Mouse (Mus musculus): ENCODE measurements at regions not wholly inside any gene's neighbourhood (a gene's known extent, or its start where the extent isn't known, plus 50 kb on each side); places are given as distances from the start of the nearest gene placed in this dataset.

GRCm38 (mm10) chr14:98747159-98747775 is 246.9 kb downstream of the Rpl36a-ps1 start:
- ATAC-seq (ENCODE audit: insufficient read depth), result no peak
- TF ChIP-seq CTCF (IDR thresholded peaks at IDR 0.05; ENCODE audit: low read depth), result no peak
- H3K36me3 ChIP-seq (ENCODE audit: insufficient read depth), result no peaks in the 10 kb centered on the region
- 38% methylated on average over 16 of the region's 16 CpGs for WGBS
- no peak overlapping the region for H3K4me2 ChIP-seq
- H3K4me1 ChIP-seq (ENCODE audit: insufficient read depth), result no peaks in the 10 kb centered on the region
- no peak for DNase-seq
- no peaks in the 10 kb centered on the region for H3K9me3 ChIP-seq (ENCODE audit: low read depth, low read length)
- H3K4me3 ChIP-seq (ENCODE audit: low read depth, low read length), result no peak overlapping the region
- H3K9ac ChIP-seq, result no peak overlapping the region
- no peaks in the 10 kb centered on the region for H3K27me3 ChIP-seq (ENCODE audit: insufficient read depth, low read length)
- no peak overlapping the region for H3K27ac ChIP-seq (ENCODE audit: low read depth)

DNA sequence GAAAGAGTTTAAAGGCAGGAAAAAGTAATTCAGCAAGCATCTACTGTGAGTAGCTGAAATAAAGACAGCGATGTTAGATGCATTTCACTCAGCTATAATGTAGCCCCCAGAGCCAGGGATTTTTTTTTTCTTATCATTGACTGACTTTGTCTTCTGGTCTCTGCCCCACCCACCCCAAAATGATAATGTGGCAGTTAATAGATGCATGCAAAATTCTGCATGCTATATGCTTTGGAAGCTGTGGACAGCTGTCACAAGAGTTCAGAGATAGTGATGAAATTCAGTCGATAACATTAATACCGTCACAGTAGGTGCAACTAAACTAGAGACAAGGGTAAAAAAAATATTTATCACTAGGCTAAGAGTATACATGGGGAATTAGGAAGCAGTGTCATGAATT is 263.7 kb downstream of the Rpl36a-ps1 start:
- H3K27me3 ChIP-seq (ENCODE audit: insufficient read depth, low read length), result no peaks in the 10 kb centered on the region
- no peak for TF ChIP-seq CTCF (IDR thresholded peaks at IDR 0.05; ENCODE audit: low read depth)
- H3K9me3 ChIP-seq (ENCODE audit: low read depth, low read length), result no peaks in the 10 kb centered on the region
- H3K27ac ChIP-seq (ENCODE audit: low read depth), result no peak overlapping the region
- ATAC-seq (ENCODE audit: insufficient read depth) (no peak), DNase-seq (no peak)
- H3K4me1 ChIP-seq (ENCODE audit: insufficient read depth), result no peaks in the 10 kb centered on the region
- WGBS, result 85% methylated on average over 3 of the region's 3 CpGs
- H3K9ac ChIP-seq, result no peak overlapping the region
- no peaks in the 10 kb centered on the region for H3K36me3 ChIP-seq (ENCODE audit: insufficient read depth)
- no peak overlapping the region for H3K4me3 ChIP-seq (ENCODE audit: low read depth, low read length)
- H3K4me2 ChIP-seq, result no peak overlapping the region

GRCm38 (mm10) chr14:98728863-98729262 is 265.3 kb downstream of the Rpl36a-ps1 start:
- DNase-seq (no peak), ATAC-seq (ENCODE audit: insufficient read depth) (no peak)
- Histone ChIP-seq H3K9ac (no peak overlapping the region), H3K36me3 (ENCODE audit: insufficient read depth) (no peaks in the 10 kb centered on the region), H3K4me1 (ENCODE audit: insufficient read depth) (no peaks in the 10 kb centered on the region), H3K27me3 (ENCODE audit: insufficient read depth, low read length) (no peaks in the 10 kb centered on the region), H3K4me3 (ENCODE audit: low read depth, low read length) (no peak overlapping the region), H3K27ac (ENCODE audit: low read depth) (no peak overlapping the region), H3K4me2 (no peak overlapping the region), H3K9me3 (ENCODE audit: low read depth, low read length) (no peaks in the 10 kb centered on the region)
- 56% methylated on average over 2 of the region's 2 CpGs for WGBS
- TF ChIP-seq CTCF (IDR thresholded peaks at IDR 0.05; ENCODE audit: low read depth), result no peak

DNA sequence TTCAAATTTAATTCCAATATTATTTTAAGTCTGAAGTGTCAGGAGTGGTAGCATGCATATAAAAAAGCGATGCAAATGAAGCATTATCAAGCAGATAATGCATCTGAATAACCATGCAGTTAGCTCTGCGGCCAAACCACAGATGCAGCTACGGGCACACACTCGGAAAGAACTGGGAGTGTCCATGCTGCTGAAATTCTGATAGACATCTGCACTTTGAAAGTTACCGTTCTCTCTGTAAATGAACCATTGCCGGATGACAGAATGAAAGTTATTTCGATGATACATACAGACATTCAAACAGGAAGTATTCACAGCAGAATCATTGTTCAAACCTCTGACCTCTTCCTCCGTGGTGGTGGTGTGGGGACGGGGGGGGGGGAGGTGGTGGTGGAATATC is 271.6 kb downstream of the Rpl36a-ps1 start:
- WGBS, result 68% methylated on average over 9 of the region's 9 CpGs
- no peak for TF ChIP-seq CTCF (IDR thresholded peaks at IDR 0.05; ENCODE audit: low read depth)
- Histone ChIP-seq H3K27ac (ENCODE audit: low read depth) (no peak overlapping the region), H3K9ac (no peak overlapping the region), H3K4me1 (ENCODE audit: insufficient read depth) (no peaks in the 10 kb centered on the region), H3K9me3 (ENCODE audit: low read depth, low read length) (no peaks in the 10 kb centered on the region), H3K4me3 (ENCODE audit: low read depth, low read length) (no peak overlapping the region), H3K4me2 (no peak overlapping the region), H3K36me3 (ENCODE audit: insufficient read depth) (no peaks in the 10 kb centered on the region), H3K27me3 (ENCODE audit: insufficient read depth, low read length) (no peaks in the 10 kb centered on the region)
- no peak for ATAC-seq (ENCODE audit: insufficient read depth)
- DNase-seq, result no peak

GRCm38 (mm10) chr14:98721033-98721432 is 273.1 kb downstream of the Rpl36a-ps1 start:
- ATAC-seq (ENCODE audit: insufficient read depth) (no peak), DNase-seq (no peak)
- Histone ChIP-seq H3K4me2 (no peak overlapping the region), H3K4me3 (ENCODE audit: low read depth, low read length) (no peak overlapping the region), H3K4me1 (ENCODE audit: insufficient read depth) (no peaks in the 10 kb centered on the region), H3K27ac (ENCODE audit: low read depth) (no peak overlapping the region), H3K9ac (no peak overlapping the region), H3K9me3 (ENCODE audit: low read depth, low read length) (no peaks in the 10 kb centered on the region), H3K27me3 (ENCODE audit: insufficient read depth, low read length) (no peaks in the 10 kb centered on the region), H3K36me3 (ENCODE audit: insufficient read depth) (no peaks in the 10 kb centered on the region)
- TF ChIP-seq CTCF (IDR thresholded peaks at IDR 0.05; ENCODE audit: low read depth), result no peak
- WGBS, result 92% methylated on average over 2 of the region's 2 CpGs

GRCm38 (mm10) chr14:98708045-98708444 is 286.1 kb downstream of the Rpl36a-ps1 start:
- WGBS, result 66% methylated on average over 2 of the region's 2 CpGs
- no peak overlapping the region for H3K9ac ChIP-seq
- H3K27ac ChIP-seq (ENCODE audit: low read depth), result no peak overlapping the region
- H3K27me3 ChIP-seq (ENCODE audit: insufficient read depth, low read length), result no peaks in the 10 kb centered on the region
- no peaks in the 10 kb centered on the region for H3K9me3 ChIP-seq (ENCODE audit: low read depth, low read length)
- DNase-seq (no peak), ATAC-seq (ENCODE audit: insufficient read depth) (no peak)
- no peaks in the 10 kb centered on the region for H3K4me1 ChIP-seq (ENCODE audit: insufficient read depth)
- H3K4me2 ChIP-seq, result no peak overlapping the region
- TF ChIP-seq CTCF (IDR thresholded peaks at IDR 0.05; ENCODE audit: low read depth), result no peak
- no peak overlapping the region for H3K4me3 ChIP-seq (ENCODE audit: low read depth, low read length)
- H3K36me3 ChIP-seq (ENCODE audit: insufficient read depth), result no peaks in the 10 kb centered on the region

DNA sequence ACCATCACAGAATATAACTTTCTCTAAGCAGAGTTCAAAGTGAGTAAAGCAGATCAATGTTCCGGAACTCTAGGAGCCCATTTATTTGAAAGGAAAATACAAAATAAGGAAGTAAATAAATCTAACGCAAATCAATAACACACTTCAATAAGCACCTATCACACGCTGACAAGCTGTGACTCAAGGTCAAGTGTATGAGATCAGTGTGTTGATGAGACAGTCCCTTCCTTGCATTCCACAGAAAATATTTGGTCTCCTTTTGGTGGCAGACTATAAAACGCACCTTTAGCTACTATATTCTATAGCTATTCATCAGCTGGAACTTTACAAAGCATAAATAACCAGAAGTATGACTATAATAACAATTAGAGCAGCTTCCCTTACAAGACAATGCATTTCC is 286.5 kb downstream of the Rpl36a-ps1 start:
- 87% methylated on average over 4 of the region's 4 CpGs for WGBS
- H3K4me2 ChIP-seq, result no peak overlapping the region
- TF ChIP-seq CTCF (IDR thresholded peaks at IDR 0.05; ENCODE audit: low read depth), result no peak

GRCm38 (mm10) chr14:98703289-98703688 is 290.8 kb downstream of the Rpl36a-ps1 start:
- Histone ChIP-seq H3K9me3 (ENCODE audit: low read depth, low read length) (no peaks in the 10 kb centered on the region), H3K36me3 (ENCODE audit: insufficient read depth) (no peaks in the 10 kb centered on the region), H3K27me3 (ENCODE audit: insufficient read depth, low read length) (no peaks in the 10 kb centered on the region), H3K4me1 (ENCODE audit: insufficient read depth) (no peaks in the 10 kb centered on the region), H3K4me2 (no peak overlapping the region), H3K9ac (no peak overlapping the region), H3K4me3 (ENCODE audit: low read depth, low read length) (no peak overlapping the region), H3K27ac (ENCODE audit: low read depth) (no peak overlapping the region)
- WGBS, result 69% methylated on average over 6 of the region's 6 CpGs
- TF ChIP-seq CTCF (IDR thresholded peaks at IDR 0.05; ENCODE audit: low read depth), result no peak
- DNase-seq (no peak), ATAC-seq (ENCODE audit: insufficient read depth) (no peak)

More for the DNA sequence above, 286.5 kb downstream of the Rpl36a-ps1 start:
- H3K36me3 ChIP-seq (ENCODE audit: insufficient read depth), result no peaks in the 10 kb centered on the region
- no peaks in the 10 kb centered on the region for H3K9me3 ChIP-seq (ENCODE audit: low read depth, low read length)
- H3K9ac ChIP-seq, result no peak overlapping the region
- no peak overlapping the region for H3K4me3 ChIP-seq (ENCODE audit: low read depth, low read length)
- DNase-seq (no peak), ATAC-seq (ENCODE audit: insufficient read depth) (no peak)
- no peaks in the 10 kb centered on the region for H3K4me1 ChIP-seq (ENCODE audit: insufficient read depth)
- H3K27ac ChIP-seq (ENCODE audit: low read depth), result no peak overlapping the region
- H3K27me3 ChIP-seq (ENCODE audit: insufficient read depth, low read length), result no peaks in the 10 kb centered on the region

All from lung, embryonic 14.5 days (tissue).